Mouse (Mus musculus): ENCODE results near the gene Skil.
A peak's percentile ranks its signal among the peaks of the same experiment; 100 is the strongest.
"Not testable (repeated sequence)": the region's sequence is repeated elsewhere in the genome, so short reads cannot be mapped to it uniquely, and the experiment has no call there.

Skil gene

GRCm38 (mm10) chr3:31126848-31127247 lies 32.0 kb downstream of the Skil start:
- no peak for DNase-seq (ENCODE audit: low read depth)

- DNase-seq (ENCODE audit: low read depth): no peak
These were observed 34.9 kb downstream of the Skil start for GRCm38 (mm10) chr3:31129766-31130165.

- no peak for DNase-seq (ENCODE audit: low read depth)
These were observed 38.8 kb downstream of the Skil start for GRCm38 (mm10) chr3:31133664-31134063.

GRCm38 (mm10) chr3:31134246-31134645 lies 39.4 kb downstream of the Skil start:
- DNase-seq (ENCODE audit: low read depth): no peak

GRCm38 (mm10) chr3:31134696-31135095 lies 39.8 kb downstream of the Skil start:
- no peak for DNase-seq (ENCODE audit: low read depth)

- not testable (repeated sequence) for DNase-seq (ENCODE audit: low read depth)
These were observed 41.7 kb downstream of the Skil start for GRCm38 (mm10) chr3:31136591-31136990.

- peak; percentile 91 for DNase-seq (ENCODE audit: low read depth)
These were observed 43.9 kb downstream of the Skil start for GRCm38 (mm10) chr3:31138454-31139424.

- no peak for DNase-seq (ENCODE audit: low read depth)
These were observed 46.8 kb downstream of the Skil start for GRCm38 (mm10) chr3:31141621-31142020.

GRCm38 (mm10) chr3:31145222-31145621 lies 50.4 kb downstream of the Skil start:
- DNase-seq (ENCODE audit: low read depth): not testable (repeated sequence)

- DNase-seq (ENCODE audit: low read depth): peak; percentile 87
These were observed 50.9 kb downstream of the Skil start for GRCm38 (mm10) chr3:31145641-31146290.

- DNase-seq (ENCODE audit: low read depth): no peak
These were observed 53.7 kb downstream of the Skil start for GRCm38 (mm10) chr3:31148595-31148994.

GRCm38 (mm10) chr3:31149706-31150105 lies 54.8 kb downstream of the Skil start, which contains the start of gene Cldn11:
TSS of gene Cldn11 (plus strand) at chr3:31149920.
- DNase-seq (ENCODE audit: low read depth): no peak

- DNase-seq (ENCODE audit: low read depth): no peak
These were observed 57.2 kb downstream of the Skil start for GRCm38 (mm10) chr3:31152108-31152507.

- DNase-seq (ENCODE audit: low read depth): no peak
These were observed 61.3 kb downstream of the Skil start for GRCm38 (mm10) chr3:31156126-31156525.

GRCm38 (mm10) chr3:31157776-31158175 lies 62.9 kb downstream of the Skil start:
- no peak for DNase-seq (ENCODE audit: low read depth)

GRCm38 (mm10) chr3:31160046-31160445 lies 65.2 kb downstream of the Skil start:
- no peak for DNase-seq (ENCODE audit: low read depth)

GRCm38 (mm10) chr3:31161336-31161735 lies 66.5 kb downstream of the Skil start:
- no peak for DNase-seq (ENCODE audit: low read depth)

GRCm38 (mm10) chr3:31162860-31163259 lies 68.0 kb downstream of the Skil start:
- no peak for DNase-seq (ENCODE audit: low read depth)

GRCm38 (mm10) chr3:31165803-31166202 lies 70.9 kb downstream of the Skil start:
- no peak for DNase-seq (ENCODE audit: low read depth)

- no peak for DNase-seq (ENCODE audit: low read depth)
These were observed 71.6 kb downstream of the Skil start for GRCm38 (mm10) chr3:31166365-31166871.

Measured in induced T-regulatory cell, adult 2 months (primary cell).